Mouse (Mus musculus) naive thymus-derived CD4-positive, alpha-beta T cell, adult 2 months (primary cell): ENCODE results near the gene Pax2.

ENCODE experiments used
- DNase-seq: peaks from one replicate; pipeline ENCODE4 v3.0.0-alpha.2; 2011; ENCODE audit warnings: low read depth

The Pax2 gene

DNA sequence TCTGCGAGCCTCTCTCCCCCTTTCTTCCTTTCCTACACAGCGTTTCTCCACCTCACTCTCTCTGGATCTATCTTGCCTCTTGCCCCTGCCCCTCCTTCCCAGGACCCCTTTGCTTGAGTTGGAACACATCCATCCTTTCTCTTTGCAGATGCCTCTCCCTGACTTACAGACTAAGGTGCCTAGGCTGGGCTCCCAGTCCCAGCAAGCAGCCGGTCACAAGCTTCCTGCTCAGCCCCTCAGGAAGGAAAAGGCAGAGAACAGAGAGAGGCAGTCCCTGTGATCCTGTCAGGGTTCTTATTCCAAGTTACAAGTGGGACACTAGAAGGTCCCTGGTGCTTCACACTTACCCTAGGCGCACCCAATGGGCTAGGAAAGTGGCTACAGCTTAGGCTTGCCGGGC lies 7.6 kb upstream of the Pax2 start:
- DNase-seq = no peak

DNA sequence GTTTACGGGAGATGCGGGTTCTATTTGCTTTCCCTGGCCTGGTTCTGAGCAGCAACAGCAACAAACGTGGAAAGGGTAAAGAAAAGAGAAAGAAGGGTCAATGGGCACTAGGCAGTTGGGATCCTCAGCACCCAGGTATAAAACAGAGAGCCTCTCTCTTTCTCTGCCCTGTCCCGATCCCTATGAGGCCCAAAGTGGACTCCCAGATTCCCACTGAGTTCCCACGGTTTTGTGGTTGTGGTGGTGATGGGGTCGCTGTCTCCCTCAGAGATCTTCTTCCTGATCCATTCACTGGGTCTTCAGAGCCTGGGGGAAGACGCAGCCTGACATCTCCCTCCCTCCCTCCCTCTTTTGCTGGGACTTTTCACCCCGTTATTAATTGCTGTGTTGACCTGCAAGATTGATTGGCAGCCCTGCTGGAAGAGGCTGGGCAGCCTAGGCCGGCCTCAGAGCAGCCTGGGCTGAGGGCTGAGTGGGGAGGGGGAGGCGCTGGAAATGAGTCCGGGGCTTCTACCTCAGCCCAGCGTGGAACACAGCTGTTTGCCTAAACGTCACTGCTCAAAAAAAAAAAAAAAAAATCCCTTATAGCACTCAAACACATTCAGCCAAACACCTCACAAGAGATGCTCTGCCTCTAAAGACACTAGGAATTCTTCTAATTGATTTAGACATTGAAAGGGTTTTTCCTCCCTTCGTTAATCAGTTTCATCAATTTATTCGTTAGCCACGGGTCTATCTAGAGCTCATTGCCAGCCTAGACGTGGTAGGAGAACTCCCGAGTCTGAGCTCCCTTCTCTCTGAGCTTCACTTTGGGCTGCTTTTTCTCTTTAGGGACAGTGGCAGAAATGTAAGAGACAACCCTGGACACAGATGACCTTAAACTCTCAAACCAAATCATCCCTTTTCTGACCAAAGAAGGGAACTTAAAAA lies 6.5 kb upstream of the Pax2 start:
- no peak for DNase-seq

DNA sequence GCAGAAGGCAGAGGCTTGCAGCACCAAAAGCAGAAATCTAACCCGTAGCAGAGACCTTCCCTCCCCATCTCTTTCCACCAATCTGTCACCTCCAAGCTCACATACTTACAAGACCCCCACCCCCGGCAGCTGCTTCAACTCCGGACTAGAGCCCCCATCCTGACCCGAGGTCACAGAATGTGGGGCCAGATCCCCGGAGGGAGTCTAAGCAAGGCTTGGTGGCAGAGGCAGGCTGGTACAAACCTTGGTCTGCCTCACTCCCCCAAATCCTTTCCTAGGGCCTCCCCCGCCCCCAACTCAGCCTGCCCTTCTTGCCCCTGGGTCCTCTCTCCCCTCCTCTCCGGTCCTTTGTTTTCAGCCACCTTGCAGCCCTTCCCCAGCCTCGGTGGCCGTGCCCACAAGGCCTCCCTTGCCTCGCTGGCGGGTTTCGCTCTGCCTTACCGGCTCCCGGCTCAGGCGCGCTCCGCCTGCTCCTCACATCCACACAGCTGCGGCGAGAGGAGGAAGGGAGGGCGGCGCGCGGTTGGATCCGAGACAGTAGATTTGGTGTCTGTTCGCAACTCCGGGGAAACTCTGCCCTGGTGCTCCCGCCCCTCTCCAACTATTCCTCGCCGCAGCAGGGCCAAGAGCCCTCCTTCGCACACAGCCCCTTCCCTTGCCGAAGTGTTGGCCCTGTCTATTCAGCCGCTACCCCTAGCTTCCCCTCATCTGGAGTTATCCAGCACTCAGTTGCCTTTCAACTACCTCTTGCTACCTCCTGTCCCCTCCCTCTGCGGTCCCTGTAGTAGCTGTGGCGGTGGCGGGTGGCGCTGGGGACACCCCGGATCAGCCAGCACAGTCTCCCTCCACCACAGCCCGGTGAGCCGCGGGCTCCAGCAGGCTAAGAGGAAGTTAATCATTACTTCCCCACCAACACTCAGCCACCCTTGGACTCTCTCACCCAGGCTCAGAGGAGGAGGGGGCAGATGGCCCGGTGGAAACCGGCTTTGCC lies 5.5 kb upstream of the Pax2 start:
- no peak for DNase-seq

DNA sequence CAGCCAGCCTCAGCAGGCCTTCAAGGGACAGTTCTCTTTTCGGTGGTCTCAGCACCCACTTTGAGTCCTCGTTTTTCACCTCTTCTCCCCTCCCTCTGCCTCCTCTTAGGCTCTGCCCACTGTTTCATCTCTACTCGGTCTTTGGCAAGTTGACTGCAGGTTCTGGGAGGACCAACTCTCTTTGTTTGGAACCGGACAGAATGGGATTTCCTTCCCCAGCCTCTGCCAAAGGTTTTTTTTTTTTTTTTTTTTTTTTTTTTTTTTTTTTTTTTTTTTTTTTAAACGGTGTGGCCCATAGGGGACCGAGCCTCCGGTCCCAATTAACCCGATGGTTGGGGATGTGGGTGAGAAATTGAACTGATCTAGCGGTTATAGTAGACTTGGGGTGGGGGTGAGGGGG lies 4.8 kb upstream of the Pax2 start:
- no peak for DNase-seq

DNA sequence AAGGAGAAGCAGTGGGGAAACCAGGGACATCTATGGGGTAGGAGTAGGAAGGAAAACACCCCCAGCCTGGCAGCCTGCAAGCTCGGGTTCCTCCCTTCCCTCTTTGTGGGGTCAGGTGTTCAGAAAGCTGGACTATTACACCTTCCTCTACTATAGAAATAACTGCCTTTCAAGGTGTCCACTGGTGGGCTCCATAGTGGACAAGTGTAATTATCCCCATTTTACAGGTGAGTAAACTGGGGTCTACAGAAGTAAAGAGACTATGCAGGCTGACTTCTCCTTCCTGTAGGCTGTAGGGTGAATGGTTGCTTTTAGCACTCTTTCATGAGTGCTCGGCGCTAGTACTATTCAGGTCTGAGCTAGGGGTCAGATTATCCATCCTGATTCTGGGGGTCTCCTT lies 4.3 kb upstream of the Pax2 start:
- DNase-seq = no peak

DNA sequence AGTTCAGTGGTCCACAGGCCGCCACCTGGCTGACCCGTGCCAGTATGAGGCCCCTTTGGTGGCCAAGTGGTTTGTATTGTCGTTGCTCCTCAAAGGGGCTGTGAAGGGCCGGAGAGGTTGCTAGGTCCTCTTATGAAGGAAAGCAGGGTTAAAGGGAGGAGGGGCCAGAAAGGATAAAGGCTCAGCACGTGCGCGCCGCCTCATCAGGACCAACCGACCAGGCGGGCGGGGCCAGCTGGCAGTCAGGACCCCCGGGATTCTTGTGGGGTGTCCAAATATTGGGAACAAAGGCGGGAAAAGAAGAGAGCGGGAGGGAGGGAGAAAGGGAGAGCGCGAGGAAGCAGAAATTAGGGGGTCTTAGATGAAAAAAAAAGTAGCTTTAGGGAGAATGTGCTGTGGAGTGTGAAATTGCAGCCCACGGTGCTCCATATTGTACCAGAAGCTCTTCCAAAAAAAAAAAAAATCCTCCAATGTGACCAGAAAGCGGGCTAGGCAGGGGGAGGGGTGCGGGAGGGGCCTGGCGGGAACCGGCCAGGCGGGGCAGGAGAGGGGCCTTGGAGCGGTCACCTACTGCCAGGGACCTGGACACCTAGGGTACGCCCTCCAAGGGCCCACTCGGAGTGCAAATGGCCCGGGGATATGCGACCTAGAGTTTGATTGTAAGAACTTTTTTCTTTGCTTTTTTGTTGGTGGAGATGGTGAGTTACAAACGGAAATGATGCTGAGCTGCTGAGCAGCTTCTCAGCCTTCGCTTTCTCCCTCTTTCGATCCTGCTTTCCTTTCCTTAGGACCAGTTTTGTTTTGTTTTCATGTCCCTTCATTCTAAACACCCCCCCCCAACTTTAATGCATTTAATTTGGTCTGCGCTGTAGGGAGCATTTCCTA lies 3.5 kb upstream of the Pax2 start:
- no peak for DNase-seq

DNA sequence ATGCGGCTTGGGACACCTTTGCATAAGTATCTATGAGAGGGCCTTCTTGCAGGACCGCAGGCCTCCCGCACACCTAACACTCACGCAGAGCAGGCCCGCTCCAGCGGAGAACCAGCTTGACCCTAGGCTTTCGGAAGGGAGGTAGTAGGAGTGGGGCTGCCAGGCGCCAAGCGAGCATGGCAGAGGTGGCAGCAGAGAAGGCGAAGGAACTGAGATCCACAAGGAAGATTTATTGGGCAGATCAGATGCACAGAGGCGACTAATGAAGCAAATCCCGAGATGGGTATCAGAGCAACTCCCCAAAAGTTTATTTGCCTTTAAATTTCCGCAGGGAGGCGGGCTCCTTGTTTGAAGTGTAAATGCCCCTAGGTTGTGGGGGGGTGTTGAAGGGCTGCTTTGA lies 2.5 kb upstream of the Pax2 start:
- no peak for DNase-seq

DNA sequence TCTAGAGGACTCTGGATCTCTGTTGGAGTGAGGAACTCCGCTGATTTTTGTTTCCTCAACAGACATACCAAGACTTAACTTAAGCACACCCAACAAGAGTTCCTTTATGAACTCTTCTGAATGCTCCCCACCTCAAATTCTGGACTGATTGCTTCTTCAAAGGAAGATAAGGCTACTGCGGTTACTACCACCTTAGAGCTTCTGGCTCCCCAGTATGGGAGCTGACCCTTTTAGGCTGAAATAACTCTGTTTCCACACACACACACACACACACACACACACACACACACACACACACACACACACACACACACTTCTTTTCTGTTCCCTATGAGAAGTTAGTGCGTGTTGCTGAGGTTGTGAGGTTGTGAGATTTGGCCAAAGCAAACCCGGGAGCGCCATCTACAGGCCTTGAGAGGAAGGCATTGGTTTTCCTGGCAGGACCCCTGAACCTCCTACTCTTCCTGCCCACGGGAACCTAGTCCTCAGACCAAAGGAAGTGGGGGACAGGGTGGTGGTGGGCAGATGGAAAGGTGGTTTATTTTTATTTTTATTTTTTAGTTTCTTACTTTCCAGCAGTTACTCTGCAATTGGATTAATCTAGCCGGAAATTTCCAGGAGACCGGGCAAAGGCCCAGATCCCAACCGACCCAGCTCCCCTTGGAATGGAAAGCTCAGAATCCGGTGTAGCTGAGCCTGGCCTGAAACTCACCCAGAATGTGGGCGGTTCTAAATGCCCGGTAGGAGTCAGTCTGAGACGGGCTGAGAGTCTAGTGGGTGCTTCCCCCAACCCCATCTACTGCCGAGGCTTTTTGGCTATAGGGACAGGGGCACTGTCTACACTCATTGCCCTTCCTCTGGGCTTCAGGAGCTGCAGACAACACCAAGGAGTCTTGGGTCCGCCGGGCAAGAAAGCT lies 1.1 kb upstream of the Pax2 start:
- no peak for DNase-seq

DNA sequence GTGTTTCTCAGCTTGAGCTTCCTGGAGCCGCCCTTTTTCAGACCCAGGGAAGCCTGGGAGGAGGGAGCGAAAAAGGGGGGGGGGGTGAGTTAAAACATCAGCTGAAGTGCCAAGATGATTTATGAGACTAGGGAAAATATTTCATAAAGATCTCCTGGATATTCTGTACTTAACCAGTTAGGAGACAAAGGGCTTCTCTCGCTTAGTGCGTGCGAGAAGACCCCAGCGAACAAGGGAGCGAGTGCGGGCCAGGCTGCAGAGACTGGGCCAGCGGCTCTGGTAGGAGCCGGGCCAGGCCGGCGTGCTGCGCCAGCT lies 510 bp upstream of the Pax2 start:
- no peak for DNase-seq

DNA sequence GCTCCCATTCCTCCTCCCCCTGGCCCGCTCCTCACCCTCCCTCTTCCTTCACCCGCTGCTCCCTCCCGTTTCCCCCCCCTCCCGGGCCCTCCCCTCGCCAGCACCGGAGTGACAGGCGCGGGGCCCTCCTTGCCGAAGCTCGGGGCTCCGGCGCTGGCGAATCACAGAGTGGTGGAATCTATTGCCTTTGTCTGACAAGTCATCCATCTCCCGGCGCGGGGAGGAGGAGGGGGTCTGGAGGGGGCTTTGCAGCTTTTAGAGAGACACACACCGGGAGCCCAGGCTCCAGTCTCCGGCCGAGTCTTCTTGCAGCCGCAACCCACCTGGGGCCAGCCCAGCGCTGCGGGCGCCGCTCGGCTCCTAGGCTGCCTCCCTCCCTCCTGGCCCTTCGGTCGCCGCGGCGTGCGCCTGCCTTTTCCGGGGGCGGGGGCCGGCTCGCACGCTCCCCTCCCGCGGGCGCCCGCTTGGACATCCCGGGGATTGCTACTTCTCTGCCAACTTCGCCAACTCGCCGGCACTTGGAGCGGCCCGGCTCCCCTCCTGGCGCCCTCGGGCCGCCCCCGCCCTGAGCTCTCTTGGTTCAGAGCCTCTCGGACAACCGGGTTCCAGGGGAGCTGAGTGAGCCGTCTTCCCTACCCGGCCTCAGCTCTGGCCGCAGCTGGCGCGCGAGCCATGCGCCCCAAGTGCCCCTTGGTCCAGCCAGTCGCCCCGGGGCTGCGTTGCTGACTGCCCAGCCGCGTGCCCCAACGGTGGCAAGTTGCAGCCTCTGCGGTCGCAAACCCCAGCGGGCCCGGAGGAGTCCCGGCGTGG lies 781 bp downstream of the Pax2 start:
- no peak for DNase-seq

DNA sequence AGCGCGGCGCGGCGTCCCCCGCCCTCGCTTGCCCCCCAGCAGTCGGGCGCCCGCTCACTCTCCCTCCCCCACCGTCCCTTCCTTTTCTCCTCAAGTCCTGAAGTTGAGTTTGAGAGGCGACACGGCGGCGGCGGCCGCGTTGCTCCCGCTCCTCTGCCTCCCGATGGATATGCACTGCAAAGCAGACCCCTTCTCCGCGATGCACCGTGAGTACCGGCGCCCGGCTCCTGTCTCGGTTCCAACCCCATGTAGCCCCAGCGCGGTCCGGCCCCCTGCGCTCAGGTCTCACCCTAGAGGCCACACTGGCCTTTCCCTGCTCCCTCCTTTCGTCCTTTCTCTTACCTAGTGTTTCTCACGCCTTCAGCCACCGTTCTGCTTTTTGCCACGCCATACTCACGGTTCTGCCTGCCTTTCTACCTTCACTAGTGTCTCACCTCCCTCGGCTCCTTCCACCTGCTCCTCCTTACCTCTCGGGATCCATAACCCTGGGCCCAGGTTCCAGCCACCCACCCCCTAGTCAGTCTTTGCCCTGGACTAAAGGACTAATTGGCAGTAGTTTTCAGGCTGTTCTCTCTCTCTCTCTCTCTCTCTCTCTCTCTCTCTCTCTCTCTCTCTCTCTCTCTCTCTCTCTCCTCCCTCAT lies 1.5 kb downstream of the Pax2 start:
- DNase-seq = no peak

DNA sequence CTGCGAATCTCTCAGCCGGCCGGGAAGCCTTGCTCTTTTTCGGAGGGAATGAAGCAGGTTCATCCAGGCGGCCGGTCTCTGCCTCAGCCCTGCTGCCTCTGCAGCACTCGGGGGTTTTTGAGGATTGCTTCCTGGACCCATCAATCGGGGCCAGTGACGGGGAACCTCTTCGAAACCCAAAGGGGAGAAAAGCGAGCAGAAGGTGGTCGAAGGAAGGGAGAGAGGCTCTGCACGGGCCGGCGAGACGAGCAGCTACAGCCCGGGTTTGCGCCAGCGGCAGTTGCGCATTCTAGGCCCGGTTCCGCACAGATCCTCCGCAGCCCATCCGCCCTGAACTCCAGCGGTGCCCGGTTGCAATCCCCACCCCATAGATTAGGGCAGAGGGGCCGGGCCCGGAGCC lies 3.0 kb downstream of the Pax2 start:
- no peak for DNase-seq

DNA sequence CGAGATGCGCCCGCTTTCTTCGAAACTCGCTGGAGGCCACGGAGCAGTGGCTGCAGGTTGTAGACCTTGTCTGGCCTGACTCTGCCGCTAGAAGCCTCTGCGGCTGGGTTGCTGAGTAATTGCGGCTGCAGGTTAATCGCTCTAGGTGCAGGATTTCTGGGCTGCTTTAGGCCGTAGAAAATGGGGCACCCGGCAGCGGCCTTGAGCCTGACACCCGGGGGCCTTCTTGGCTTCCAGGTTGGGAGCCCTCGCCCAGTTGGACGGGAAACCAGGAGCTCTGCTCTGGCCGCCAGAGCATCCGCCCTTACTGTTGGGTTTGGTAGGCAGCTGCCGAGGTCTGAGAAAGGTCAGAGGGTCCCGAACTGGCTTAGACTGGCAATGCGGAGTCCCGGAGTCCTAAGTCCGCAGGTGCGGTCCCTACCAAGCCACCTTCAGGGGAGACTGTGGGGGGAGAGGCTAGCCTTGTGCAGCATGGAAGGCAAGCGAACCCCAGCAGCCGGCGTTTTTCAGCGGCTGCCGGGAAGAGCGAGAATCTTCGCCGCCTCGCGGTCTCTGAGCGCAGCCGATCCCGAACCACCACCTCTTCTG lies 3.8 kb downstream of the Pax2 start:
- DNase-seq = no peak

DNA sequence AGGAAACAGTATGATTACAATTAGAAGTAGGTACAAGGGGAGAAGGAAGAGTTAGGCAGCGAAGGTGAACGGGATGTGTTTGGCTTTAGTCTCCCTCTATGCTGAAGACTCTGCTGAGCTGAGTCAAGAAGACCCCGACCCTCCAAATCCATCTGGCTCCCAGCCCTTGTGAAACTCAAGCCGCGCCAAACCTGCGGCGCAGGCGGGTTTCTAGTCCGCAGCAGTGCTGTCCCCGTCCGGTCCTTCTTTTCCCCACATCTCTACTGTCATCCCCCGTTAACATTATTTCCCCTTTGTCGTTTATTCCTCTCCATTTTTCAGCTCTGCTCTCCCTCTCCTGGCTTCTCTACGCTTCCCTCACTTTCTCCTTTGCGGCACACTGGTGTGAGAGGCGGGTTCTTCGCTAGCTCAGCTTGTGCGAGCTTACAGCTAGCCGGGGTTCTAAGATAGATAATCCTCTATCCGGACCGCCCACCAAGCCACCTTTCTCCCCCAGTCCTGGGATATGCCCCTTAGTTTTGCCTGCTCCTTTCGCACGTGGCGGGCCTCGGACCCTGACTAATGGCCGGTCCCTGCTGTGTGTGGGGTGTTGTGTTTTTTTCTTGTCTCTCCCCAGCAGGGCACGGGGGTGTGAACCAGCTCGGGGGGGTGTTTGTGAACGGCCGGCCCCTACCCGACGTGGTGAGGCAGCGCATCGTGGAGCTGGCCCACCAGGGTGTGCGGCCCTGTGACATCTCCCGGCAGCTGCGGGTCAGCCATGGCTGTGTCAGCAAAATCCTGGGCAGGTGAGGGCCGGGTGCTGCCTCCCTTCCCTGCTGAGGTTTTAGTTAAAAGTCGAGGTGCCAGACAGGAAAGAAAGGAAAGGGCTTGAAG lies 4.7 kb downstream of the Pax2 start:
- DNase-seq = no peak

DNA sequence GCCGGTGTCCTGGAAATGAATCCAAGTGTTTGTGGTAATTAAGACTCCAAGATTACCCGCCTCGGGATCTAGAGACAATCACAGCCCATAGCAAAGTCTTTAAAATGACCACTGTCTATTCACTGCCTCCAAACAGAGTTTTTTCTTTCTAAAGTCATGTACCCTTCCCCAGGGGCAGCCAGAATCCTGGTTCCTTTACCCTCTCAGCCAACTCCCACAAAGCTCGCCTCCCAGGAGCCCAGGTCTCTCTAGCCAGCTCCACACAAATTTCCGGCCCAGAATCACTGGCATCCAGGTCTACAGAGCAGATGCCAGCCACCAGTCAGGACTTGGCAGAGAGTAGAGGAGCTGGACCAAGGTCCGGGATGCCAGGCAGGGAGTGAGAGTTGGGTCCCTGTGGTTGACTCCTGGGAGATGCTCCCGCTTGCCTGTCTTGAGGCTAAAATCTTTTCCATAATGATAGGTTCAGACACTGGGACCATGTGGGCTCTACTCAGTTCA lies 6.3 kb downstream of the Pax2 start:
- DNase-seq = no peak

DNA sequence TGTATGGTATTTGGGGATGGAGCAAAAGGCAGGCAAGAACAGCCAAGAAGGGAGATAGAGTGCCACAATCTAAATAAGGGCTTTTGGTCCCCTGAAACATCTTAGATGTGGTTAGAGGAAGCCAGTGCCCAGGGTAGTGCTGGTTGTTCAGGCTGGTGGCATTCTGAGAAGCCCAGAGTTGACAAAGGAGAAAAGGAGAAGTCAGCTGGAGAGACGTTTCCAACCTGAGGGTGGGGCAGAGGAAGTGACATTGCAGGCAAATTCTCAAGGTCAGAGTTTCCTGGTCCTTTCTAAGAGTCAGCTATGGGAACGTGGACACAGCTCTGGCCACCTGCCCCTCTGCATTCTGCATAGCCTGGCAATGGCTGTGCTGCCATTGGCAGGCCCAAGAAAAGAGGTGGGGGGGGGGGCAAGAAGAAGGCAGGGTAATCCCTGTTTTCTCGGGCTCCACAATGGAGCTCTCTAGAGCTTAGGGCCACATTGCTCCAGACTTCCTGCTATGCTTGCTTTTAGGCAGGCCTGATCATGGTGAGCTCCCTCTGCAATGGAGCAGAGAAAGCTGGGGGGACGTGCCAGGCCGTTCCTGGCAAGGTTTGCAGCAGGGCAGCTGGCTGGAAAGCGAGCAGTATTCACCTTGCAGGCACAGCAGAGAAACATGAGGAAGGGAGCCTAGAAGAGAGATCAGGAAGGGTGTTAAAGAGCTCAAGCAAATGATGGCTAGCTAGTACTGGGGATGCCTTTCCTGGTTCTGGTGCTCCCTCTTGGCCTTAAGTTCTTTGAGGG lies 14.6 kb downstream of the Pax2 start:
- DNase-seq = no peak

DNA sequence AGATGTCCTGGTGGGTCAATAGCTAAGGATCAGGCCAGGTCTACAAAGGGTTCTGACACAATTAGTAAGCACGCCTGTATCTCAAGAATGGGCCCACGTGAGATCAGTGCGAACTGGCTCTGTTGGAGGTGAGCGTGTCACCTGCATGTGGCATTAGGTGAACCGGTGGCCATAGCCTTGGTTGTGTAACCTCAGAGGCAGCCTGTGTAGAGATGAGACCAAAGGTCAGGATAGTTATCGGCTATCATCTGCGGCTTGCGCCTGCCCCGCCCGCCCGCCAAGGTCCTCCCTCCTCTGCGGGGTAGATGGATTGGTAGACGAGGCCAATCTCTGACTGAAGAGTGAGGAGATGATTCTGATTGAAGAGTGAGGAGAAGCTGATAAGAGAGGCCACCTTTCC lies 15.7 kb downstream of the Pax2 start:
- no peak for DNase-seq
